Mouse (Mus musculus) heart, adult 8-10 months (tissue): ENCODE measurements around the gene Dach2. TPM values are rescaled to one million over a fixed set of nuclear protein-coding genes. Genes with fewer than 3 reads are reported as not detected.

Source experiments
- total RNA-seq, 4 experiments: library from RNA; stranded (reverse); gene quantifications; 2 replicates each; pipeline ENCODE4 v1.2.4; 2022

Dach2 gene
- total RNA-seq, 4 experiments from 2014 or later, result not detected

Other genes with a start within 250 kb of the Dach2 start
- gene Chm, start 112.0 kb upstream of the Dach2 start, total RNA-seq, result 10 to 100 TPM; 10.4 to 13.0 (median 11.3) TPM